Comparison of ENCODE assay signal across 37 mouse cellular contexts in the genomic region with DNA sequence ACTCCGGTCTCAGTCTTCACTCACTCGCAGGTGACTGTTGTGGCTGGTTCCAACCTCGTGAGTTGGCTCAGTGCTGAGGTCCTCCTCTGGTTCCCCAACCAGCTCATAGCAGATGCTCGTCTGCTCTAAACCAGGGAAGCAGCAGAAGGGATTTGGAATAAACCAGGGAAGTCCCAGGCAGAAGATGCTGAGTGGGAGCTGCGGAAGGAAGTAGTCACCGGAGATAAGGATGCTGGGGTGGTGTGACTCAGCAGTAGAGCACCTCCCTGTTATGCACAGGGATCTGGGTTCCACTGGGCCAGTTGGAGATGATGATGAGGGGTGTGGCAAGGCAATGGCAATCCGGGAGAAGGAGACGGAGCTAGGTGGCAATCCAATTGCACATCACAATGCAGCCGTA. TPM values are rescaled to one million over a fixed set of nuclear protein-coding genes. Genes with fewer than 3 reads are reported as not detected.
DNase-seq lines count a peak whose midpoint lies in the region; TF ChIP-seq lines count a peak whose summit lies in the region.
"Had no signal": no experiment of that assay in that cellular context is flagged by ENCODE, and none has a peak within 500 bp of the region (broad histone marks: within the 10 kb centered on the region; RNA-seq: fewer than 3 reads in every experiment).

No protein-coding gene starts in this region.

- peak; percentile 21 to 47 for DNase-seq in left cerebral cortex, adult 18-20 months (ENCODE audit: low spot score in 2 of 2)
- DNase-seq in left cerebral cortex, adult 8-10 months (ENCODE audit: low spot score in 2 of 2), result no peak
- peak; percentile 25 to 33 for DNase-seq in right cerebral cortex, adult 2 months (ENCODE audit: low spot score in 2 of 2)
- DNase-seq in right cerebral cortex, postnatal 4 days, result no peak
- no peak for DNase-seq in ovary, postnatal 36 days (ENCODE audit: low spot score)
- DNase-seq in urinary bladder, adult 2 months (ENCODE audit: low spot score), result no peak
- DNase-seq: adrenal gland, postnatal 10 days; B cell, adult 2 months; cerebellum, adult 18-20 months; cerebellum, postnatal 10 days; gastrocnemius, postnatal 36 days; heart, adult 2 months; kidney, adult 11 months; kidney, postnatal 14 days; midbrain, embryonic 14.5 days; retina, postnatal 1 day had no signal

- peak overlapping the region; percentile 52 for H3K4me3 ChIP-seq in bone marrow, adult 2 months (replicated peaks; ENCODE audit: control insufficient read depth, low read depth, low read length)
- H3K4me3 ChIP-seq: embryonic facial prominence, embryonic 13.5 days; forebrain, embryonic 10.5 days; forebrain, embryonic 15.5 days; heart, adult 2 months; heart, embryonic 12.5 days; limb, embryonic 10.5 days; limb, embryonic 15.5 days; lung, embryonic 15.5 days; stomach, embryonic 15.5 days had no signal

- 58% methylated on average over 9 of the region's 9 CpGs for WGBS in bone marrow, adult 2 months

- no peak for TF ChIP-seq CTCF in bone marrow, adult 2 months (IDR thresholded peaks at IDR 0.05; ENCODE audit: control insufficient read depth, insufficient read depth, low read length)

- no peak overlapping the region for H3K27ac ChIP-seq in bone marrow, adult 2 months (ENCODE audit: control insufficient read depth, insufficient read depth, low read depth, low read length, poor library complexity)
- H3K27ac ChIP-seq: embryonic facial prominence, embryonic 13.5 days; forebrain, embryonic 10.5 days; forebrain, embryonic 15.5 days; heart, adult 2 months; hindbrain, embryonic 14.5 days; limb, embryonic 10.5 days; limb, embryonic 15.5 days; liver, embryonic 14.5 days; lung, embryonic 15.5 days; stomach, embryonic 15.5 days had no signal

- TF ChIP-seq POLR2A in bone marrow, adult 2 months (IDR thresholded peaks at IDR 0.05; ENCODE audit: borderline replicate concordance, control insufficient read depth, low read depth, low read length), result no peak

- H3K4me1 ChIP-seq in bone marrow, adult 2 months (ENCODE audit: control insufficient read depth, insufficient read depth, low read length), result peaks cover 3% of the 10 kb centered on the region; the same call in 1 of the 2 replicates
- H3K4me1 ChIP-seq: embryonic facial prominence, embryonic 13.5 days; forebrain, embryonic 15.5 days; heart, embryonic 12.5 days; limb, embryonic 10.5 days; limb, embryonic 15.5 days; lung, embryonic 15.5 days; stomach, embryonic 15.5 days had no signal

RNA-seq across cellular contexts. Expression of gene Nlrp3, which starts 2.6 kb away (rescaled TPM):
- total RNA-seq in left cerebral cortex, adult 18-20 months (2021), result 1 to 10 TPM; 1.0 to 1.1 TPM
- total RNA-seq in left cerebral cortex, adult 8-10 months (2022), result 1 to 10 TPM; 1.3 to 4.3 (median 1.9) TPM
- polyA plus RNA-seq in bone marrow, adult 2 months (2011; ENCODE audit: insufficient read depth, insufficient read length, low replicate concordance, missing spikeins), result 4.1 and 4.2 TPM in 2 replicates
- polyA plus RNA-seq in urinary bladder, adult 2 months (2012; rRNA removed), result 0.70 and 0.75 TPM in 2 replicates
- polyA plus RNA-seq: limb, embryonic 10.5 days; midbrain, embryonic 14.5 days had no signal

RNA-seq across cellular contexts. Expression of gene Zkscan17, which starts 17.5 kb away (rescaled TPM):
- total RNA-seq in left cerebral cortex, adult 18-20 months (2021), result 10 to 100 TPM in 1 of 2 experiments, 1 to 10 TPM in 1; 8.1 to 11.1 TPM
- total RNA-seq in left cerebral cortex, adult 8-10 months (2022), result 10 to 100 TPM in 3 of 4 experiments, 1 to 10 TPM in 1; 9.6 to 11.9 (median 10.5) TPM
- 4.2 and 7.9 TPM in 2 replicates for polyA plus RNA-seq in bone marrow, adult 2 months (2011; ENCODE audit: insufficient read depth, insufficient read length, low replicate concordance, missing spikeins)
- 8.3 and 13.8 TPM in 2 replicates for polyA plus RNA-seq in urinary bladder, adult 2 months (2012; rRNA removed)

RNA-seq across cellular contexts. Expression of gene Olfr222, which starts 32.0 kb away (rescaled TPM):
- not detected for total RNA-seq in left cerebral cortex, adult 18-20 months (2021)
- total RNA-seq in left cerebral cortex, adult 8-10 months (2022), result not detected
- polyA plus RNA-seq in bone marrow, adult 2 months (2011; ENCODE audit: insufficient read depth, insufficient read length, low replicate concordance, missing spikeins), result not detected in 2 replicates
- polyA plus RNA-seq in urinary bladder, adult 2 months (2012; rRNA removed), result not detected in 2 replicates
- total RNA-seq: adrenal gland, postnatal 10 days; common myeloid progenitor, adult 5-6 weeks; gastrocnemius, postnatal 36 days; heart, adult 2 months; hematopoietic stem cell, adult 5-6 weeks; layer of hippocampus, adult 18-20 months; layer of hippocampus, postnatal 25 days; left cerebral cortex, postnatal 10 days; monocyte, adult 5-6 weeks had no signal
- polyA plus RNA-seq: brain, embryonic 14.5 days; embryonic facial prominence, embryonic 13.5 days; forebrain, embryonic 10.5 days; forebrain, embryonic 15.5 days; heart, adult 2 months; heart, embryonic 12.5 days; heart, postnatal 0 days; hindbrain, embryonic 14.5 days; kidney, embryonic 14.5 days; limb, embryonic 10.5 days; limb, embryonic 15.5 days; liver, embryonic 14.5 days; lung, embryonic 15.5 days; midbrain, embryonic 14.5 days; stomach, embryonic 15.5 days had no signal

RNA-seq across cellular contexts. Expression of gene Olfr223, which starts 49.1 kb away (rescaled TPM):
- total RNA-seq in left cerebral cortex, adult 18-20 months (2021), result not detected
- total RNA-seq in left cerebral cortex, adult 8-10 months (2022), result not detected
- polyA plus RNA-seq in bone marrow, adult 2 months (2011; ENCODE audit: insufficient read depth, insufficient read length, low replicate concordance, missing spikeins), result not detected in 2 replicates
- not detected in 2 replicates for polyA plus RNA-seq in urinary bladder, adult 2 months (2012; rRNA removed)
- total RNA-seq: adrenal gland, postnatal 10 days; common myeloid progenitor, adult 5-6 weeks; gastrocnemius, postnatal 36 days; heart, adult 2 months; hematopoietic stem cell, adult 5-6 weeks; layer of hippocampus, adult 18-20 months; layer of hippocampus, postnatal 25 days; left cerebral cortex, postnatal 10 days; monocyte, adult 5-6 weeks had no signal
- polyA plus RNA-seq: brain, embryonic 14.5 days; embryonic facial prominence, embryonic 13.5 days; forebrain, embryonic 10.5 days; forebrain, embryonic 15.5 days; heart, adult 2 months; heart, embryonic 12.5 days; heart, postnatal 0 days; hindbrain, embryonic 14.5 days; kidney, embryonic 14.5 days; limb, embryonic 10.5 days; limb, embryonic 15.5 days; liver, embryonic 14.5 days; lung, embryonic 15.5 days; midbrain, embryonic 14.5 days; neural tube, embryonic 14.5 days; stomach, embryonic 15.5 days had no signal

Comparison
In these comparisons a context has a peak if more than half of its experiments do, and no peak if none do; other contexts are left out.
1. DNase-seq: peak in left cerebral cortex, adult 18-20 months (2 of 2) and right cerebral cortex, adult 2 months (2 of 2); none in left cerebral cortex, adult 8-10 months (0 of 2), right cerebral cortex, postnatal 4 days (single experiment), ovary, postnatal 36 days (single experiment) and urinary bladder, adult 2 months (single experiment).